Mouse (Mus musculus) olfactory bulb, adult 2 months (tissue): ENCODE results near the gene Plin5.

Source experiments
- CTCF ChIP-seq: fragments of 200-500 bp; IDR thresholded peaks from 2 replicates; pipeline ENCODE4 v1.5.1; 2012; ENCODE audit warnings: low read depth, mild to moderate bottlenecking, low read length, moderate library complexity; ENCODE audit not compliant: insufficient read depth
- POLR2A ChIP-seq: fragments of 200-500 bp; IDR thresholded peaks from 2 replicates; pipeline ENCODE4 v1.6.1; 2012; ENCODE audit warnings: mild to moderate bottlenecking, low read depth, low read length, moderate library complexity; ENCODE audit not compliant: insufficient read depth

GRCm38 (mm10) chr17:56102158-56102557, 15.2 kb downstream of the Plin5 start:
- TF ChIP-seq POLR2A = no peak
- TF ChIP-seq CTCF = no peak
